Mouse (Mus musculus): ENCODE measurements at regions not wholly inside any gene's neighbourhood (a gene's known extent, or its start where the extent isn't known, plus 50 kb on each side); places are given as distances from the start of the nearest gene placed in this dataset.

DNA sequence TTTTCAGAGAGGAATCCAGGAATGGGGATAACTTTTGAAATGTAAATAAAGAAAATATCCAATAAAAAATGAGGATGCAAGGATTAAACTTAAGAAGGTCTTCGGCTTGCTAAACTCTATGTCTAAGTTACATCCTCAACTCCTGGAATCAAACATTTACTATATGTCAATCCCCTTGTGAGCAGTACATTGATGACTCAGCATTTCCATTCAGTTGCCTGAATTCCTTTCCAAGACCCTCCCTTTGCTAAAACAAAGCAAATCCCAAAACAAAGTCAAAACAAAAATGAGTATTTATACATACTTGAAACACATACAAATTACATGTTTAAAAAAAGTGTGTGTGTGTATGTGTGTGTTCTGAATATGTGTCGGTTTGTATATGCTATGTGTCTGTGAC lies 753.9 kb upstream of the Lrrc4c start:
- Histone ChIP-seq H3K27me3 (no peaks in the 10 kb centered on the region), H3K36me3 (no peaks in the 10 kb centered on the region), H3K27ac (no peak overlapping the region), H3K4me2 (replicated peaks) (no peak overlapping the region), H3K9ac (no peak overlapping the region), H3K9me3 (replicated peaks) (no peaks in the 10 kb centered on the region), H3K4me3 (no peak overlapping the region), H3K4me1 (no peaks in the 10 kb centered on the region)
- WGBS: 89% methylated on average over 2 of the region's 2 CpGs
- no peak for ATAC-seq (ENCODE audit: low FRiP score)

DNA sequence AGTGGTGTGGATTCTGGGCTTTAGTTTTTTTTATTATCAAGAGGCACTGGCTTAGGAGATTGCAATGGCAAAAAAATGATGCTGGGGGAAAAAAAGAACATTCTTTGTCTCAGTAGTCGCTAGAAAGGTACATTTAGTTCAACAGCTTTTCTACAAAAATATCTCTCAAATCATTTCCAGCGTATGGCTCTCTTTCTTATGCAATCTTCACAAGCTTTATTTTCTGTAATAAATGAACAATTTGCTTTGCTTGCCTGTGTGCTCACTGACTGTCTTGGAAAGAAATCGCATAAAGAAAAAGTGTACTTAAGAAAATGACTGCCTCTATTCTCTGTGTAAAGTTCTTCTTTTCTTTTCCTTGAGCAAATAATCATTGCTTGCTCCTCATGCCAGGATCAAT lies 742.1 kb upstream of the Lrrc4c start:
- 90% methylated on average over 3 of the region's 3 CpGs for WGBS
- H3K36me3 ChIP-seq: no peaks in the 10 kb centered on the region
- H3K27ac ChIP-seq: no peak overlapping the region
- H3K4me2 ChIP-seq (replicated peaks): no peak overlapping the region
- no peaks in the 10 kb centered on the region for H3K4me1 ChIP-seq
- ATAC-seq (ENCODE audit: low FRiP score): no peak
- H3K4me3 ChIP-seq: no peak overlapping the region
- H3K27me3 ChIP-seq: no peaks in the 10 kb centered on the region
- no peak overlapping the region for H3K9ac ChIP-seq
- no peaks in the 10 kb centered on the region for H3K9me3 ChIP-seq (replicated peaks)

GRCm38 (mm10) chr2:95579201-95579600 lies 738.8 kb upstream of the Lrrc4c start:
- no peak for ATAC-seq (ENCODE audit: low FRiP score)
- 86% methylated on average over 1 of the region's 1 CpGs for WGBS
- H3K4me3 ChIP-seq: no peak overlapping the region
- H3K36me3 ChIP-seq: no peaks in the 10 kb centered on the region
- H3K27ac ChIP-seq: no peak overlapping the region
- no peak overlapping the region for H3K9ac ChIP-seq
- H3K4me1 ChIP-seq: no peaks in the 10 kb centered on the region
- H3K27me3 ChIP-seq: no peaks in the 10 kb centered on the region
- H3K4me2 ChIP-seq (replicated peaks): no peak overlapping the region
- no peaks in the 10 kb centered on the region for H3K9me3 ChIP-seq (replicated peaks)

DNA sequence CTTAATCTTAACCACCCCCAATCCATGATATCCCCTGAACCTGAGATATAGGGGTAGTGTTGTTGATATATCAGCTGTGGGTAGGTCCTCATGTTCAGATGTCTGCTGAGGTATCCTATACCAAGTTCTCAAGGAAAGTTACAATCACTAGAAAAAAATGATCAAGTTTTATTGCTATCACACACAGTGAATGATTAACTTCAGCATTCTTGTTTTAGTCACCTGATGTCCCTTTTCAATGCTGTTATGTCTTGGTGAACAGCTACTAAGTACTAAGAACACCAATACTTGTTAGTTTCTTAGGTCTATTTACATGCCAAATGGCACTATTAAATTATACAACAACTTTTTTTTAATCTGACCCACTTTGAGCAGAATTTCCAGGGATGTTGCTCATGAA lies 732.0 kb upstream of the Lrrc4c start:
- no peaks in the 10 kb centered on the region for H3K27me3 ChIP-seq
- no peaks in the 10 kb centered on the region for H3K4me1 ChIP-seq
- no peak overlapping the region for H3K4me3 ChIP-seq
- no peaks in the 10 kb centered on the region for H3K9me3 ChIP-seq (replicated peaks)
- no peaks in the 10 kb centered on the region for H3K36me3 ChIP-seq
- no peak for ATAC-seq (ENCODE audit: low FRiP score)
- no peak overlapping the region for H3K9ac ChIP-seq
- H3K27ac ChIP-seq: no peak overlapping the region
- no peak overlapping the region for H3K4me2 ChIP-seq (replicated peaks)

GRCm38 (mm10) chr2:95587044-95587443 lies 730.9 kb upstream of the Lrrc4c start:
- WGBS: 24% methylated on average over 4 of the region's 4 CpGs
- no peaks in the 10 kb centered on the region for H3K36me3 ChIP-seq
- no peaks in the 10 kb centered on the region for H3K9me3 ChIP-seq (replicated peaks)
- no peak for ATAC-seq (ENCODE audit: low FRiP score)
- no peaks in the 10 kb centered on the region for H3K27me3 ChIP-seq
- H3K4me1 ChIP-seq: no peaks in the 10 kb centered on the region
- no peak overlapping the region for H3K27ac ChIP-seq
- no peak overlapping the region for H3K9ac ChIP-seq
- H3K4me2 ChIP-seq (replicated peaks): no peak overlapping the region
- H3K4me3 ChIP-seq: no peak overlapping the region

GRCm38 (mm10) chr2:95613354-95613753 lies 704.6 kb upstream of the Lrrc4c start:
- WGBS: 67% methylated on average over 5 of the region's 5 CpGs
- Histone ChIP-seq H3K4me2 (replicated peaks) (no peak overlapping the region), H3K27ac (no peak overlapping the region), H3K9me3 (replicated peaks) (no peaks in the 10 kb centered on the region), H3K36me3 (no peaks in the 10 kb centered on the region), H3K4me3 (no peak overlapping the region), H3K27me3 (no peaks in the 10 kb centered on the region), H3K4me1 (no peaks in the 10 kb centered on the region), H3K9ac (no peak overlapping the region)
- peak; percentile 66; the same call in 1 of the 2 replicates for ATAC-seq (ENCODE audit: low FRiP score)

GRCm38 (mm10) chr2:95637533-95637932 lies 680.4 kb upstream of the Lrrc4c start:
- no peaks in the 10 kb centered on the region for H3K36me3 ChIP-seq
- no peaks in the 10 kb centered on the region for H3K9me3 ChIP-seq (replicated peaks)
- H3K9ac ChIP-seq: no peak overlapping the region
- no peaks in the 10 kb centered on the region for H3K4me1 ChIP-seq
- no peak overlapping the region for H3K27ac ChIP-seq
- H3K4me2 ChIP-seq (replicated peaks): no peak overlapping the region
- WGBS: 94% methylated on average over 1 of the region's 1 CpGs
- no peak for ATAC-seq (ENCODE audit: low FRiP score)
- H3K4me3 ChIP-seq: no peak overlapping the region
- H3K27me3 ChIP-seq: no peaks in the 10 kb centered on the region

- Histone ChIP-seq H3K27ac (no peak overlapping the region), H3K4me1 (no peaks in the 10 kb centered on the region), H3K36me3 (no peaks in the 10 kb centered on the region), H3K9me3 (replicated peaks) (no peaks in the 10 kb centered on the region), H3K9ac (no peak overlapping the region), H3K4me2 (replicated peaks) (no peak overlapping the region), H3K27me3 (no peaks in the 10 kb centered on the region), H3K4me3 (no peak overlapping the region)
- 89% methylated on average over 6 of the region's 6 CpGs for WGBS
- ATAC-seq (ENCODE audit: low FRiP score): no peak
Observed at GRCm38 (mm10) chr2:95674347-95674746, 643.6 kb upstream of the Lrrc4c start.

DNA sequence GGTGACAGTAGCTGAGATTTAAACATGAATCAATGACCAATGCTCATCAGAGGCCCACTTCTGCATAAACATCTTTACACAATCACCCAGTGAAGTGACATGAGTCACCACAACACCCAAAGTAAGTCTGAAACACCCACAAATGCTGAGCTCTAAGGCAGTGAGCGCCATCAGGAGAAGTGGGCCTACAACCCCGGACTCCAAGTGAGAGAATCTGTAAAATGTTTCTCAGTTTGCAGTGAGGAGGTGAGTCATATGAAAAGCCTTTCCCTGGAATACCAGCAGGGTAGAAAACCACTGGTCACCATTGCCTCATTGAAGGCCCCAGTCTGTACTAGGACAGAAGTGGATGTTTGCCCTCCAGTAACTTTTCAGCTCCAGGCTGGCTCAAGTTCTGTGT lies 602.6 kb upstream of the Lrrc4c start:
- Histone ChIP-seq H3K27ac (no peak overlapping the region), H3K9ac (no peak overlapping the region), H3K4me3 (no peak overlapping the region), H3K4me2 (replicated peaks) (no peak overlapping the region), H3K9me3 (replicated peaks) (no peaks in the 10 kb centered on the region), H3K27me3 (no peaks in the 10 kb centered on the region), H3K36me3 (no peaks in the 10 kb centered on the region), H3K4me1 (no peaks in the 10 kb centered on the region)
- WGBS: 91% methylated on average over 2 of the region's 2 CpGs
- ATAC-seq (ENCODE audit: low FRiP score): no peak

All from hindbrain, embryonic 12.5 days (tissue).